Mouse (Mus musculus) liver, embryonic 14.5 days (tissue): ENCODE results near the gene Chp2. TPM values are rescaled to one million over a fixed set of nuclear protein-coding genes. Genes with fewer than 3 reads are reported as not detected.

Experiments used
- ATAC-seq: fragments of 200-750 bp; cut with Nextera tagmentation; 2 replicates; pipeline ENCODE4 v1.8.0; 2017; ENCODE audit warnings: moderate number of reproducible peaks, mild to moderate bottlenecking, moderate library complexity; ENCODE audit not compliant: insufficient read depth
- DNase-seq, 3 experiments: peaks; one replicate each; pipeline ENCODE4 v3.0.0-alpha.2; 2012 to 2013; ENCODE audit warnings: low read depth in 3 of 3, low spot score in 3 of 3
- H3K27ac ChIP-seq: fragments of 300-500 bp; sonication (generic); 2 replicates; pipeline ENCODE4 v1.5.1; 2014; ENCODE audit warnings: moderate library complexity, mild to moderate bottlenecking, control low read depth, inconsistent platforms
- H3K27me3 ChIP-seq: fragments of 300-500 bp; sonication (generic); 2 replicates; pipeline ENCODE4 v1.6.1; 2014; ENCODE audit warnings: mild to moderate bottlenecking, low read length, moderate library complexity; ENCODE audit not compliant: control insufficient read depth, insufficient read depth
- H3K36me3 ChIP-seq: fragments of 300-500 bp; sonication (generic); replicated peaks from 2 replicates; pipeline ENCODE4 v1.6.1; 2014; ENCODE audit warnings: low read depth; ENCODE audit not compliant: control insufficient read depth, insufficient read depth
- H3K4me1 ChIP-seq, 2 experiments: fragments of 200-500 bp in 1 of 2; fragments of 300-500 bp in 1 of 2; sonication (generic) in 1 of 2; replicated peaks; 2 replicates each; pipeline ENCODE4 v1.6.1; 2012 to 2014; ENCODE audit warnings: antibody characterized with exemption in 1 of 2, inconsistent platforms in 1 of 2, low read length in 1 of 2; ENCODE audit not compliant: control insufficient read depth in 2 of 2, insufficient read depth in 2 of 2
- H3K4me2 ChIP-seq: fragments of 300-500 bp; sonication (generic); 2 replicates; pipeline ENCODE4 v1.6.1; 2014; ENCODE audit warnings: low read depth, mild to moderate bottlenecking, control low read depth, moderate library complexity
- H3K4me3 ChIP-seq, 2 experiments: fragments of 200-500 bp in 1 of 2; fragments of 300-500 bp in 1 of 2; sonication (generic) in 1 of 2; 2 replicates each; pipeline ENCODE4 v1.5.1; 2012 to 2014; ENCODE audit warnings: low read depth in 2 of 2, low read length in 2 of 2, mild to moderate bottlenecking in 2 of 2, control low read depth in 1 of 2, inconsistent platforms in 1 of 2, moderate library complexity in 1 of 2; ENCODE audit not compliant: insufficient read depth in 1 of 2
- H3K9ac ChIP-seq: fragments of 300-500 bp; sonication (generic); replicated peaks from 2 replicates; pipeline ENCODE4 v1.6.1; 2014; ENCODE audit warnings: mild to moderate bottlenecking, control low read depth, moderate library complexity
- H3K9me3 ChIP-seq: fragments of 300-500 bp; sonication (generic); 2 replicates; pipeline ENCODE4 v1.6.1; 2016; ENCODE audit warnings: low read length, mixed read lengths; ENCODE audit not compliant: control insufficient read depth
- CTCF ChIP-seq: IDR thresholded peaks from 2 replicates; pipeline ENCODE4 v1.5.1; 2016; ENCODE audit warnings: antibody characterized with exemption, low read depth, control low read depth
- EP300 ChIP-seq: IDR thresholded peaks from 2 replicates; pipeline ENCODE4 v1.6.1; 2016; ENCODE audit warnings: antibody characterized with exemption, low read depth
- WGBS: fragments of 180-500 bp; shearing (Covaris S2); extraction: QIAGEN DNeasy Blood & Tissue Kit; methylation state at CpG from one replicate; pipeline ENCODE4 v1.1.7; 2014; ENCODE audit not compliant: insufficient replicate concordance; 5-methylcytosine and 5-hydroxymethylcytosine counted together
- polyA plus RNA-seq, 2 experiments: library from polyadenylated mRNA; depleted of rRNA in 1 of 2; stranded (reverse) in 1 of 2; unstranded in 1 of 2; fragments of >200 nt; fragmentation: Nextera tagmentation in 1 of 2; extraction: Ambion mirVana in 1 of 2; gene quantifications; 2 replicates each; pipeline versions ENCODE4 v1.2.1 to v1.2.3; 2012 to 2014

Gene Chp2
- polyA plus RNA-seq, 2 experiments, result 0.50 to 1.4 TPM

DNA sequence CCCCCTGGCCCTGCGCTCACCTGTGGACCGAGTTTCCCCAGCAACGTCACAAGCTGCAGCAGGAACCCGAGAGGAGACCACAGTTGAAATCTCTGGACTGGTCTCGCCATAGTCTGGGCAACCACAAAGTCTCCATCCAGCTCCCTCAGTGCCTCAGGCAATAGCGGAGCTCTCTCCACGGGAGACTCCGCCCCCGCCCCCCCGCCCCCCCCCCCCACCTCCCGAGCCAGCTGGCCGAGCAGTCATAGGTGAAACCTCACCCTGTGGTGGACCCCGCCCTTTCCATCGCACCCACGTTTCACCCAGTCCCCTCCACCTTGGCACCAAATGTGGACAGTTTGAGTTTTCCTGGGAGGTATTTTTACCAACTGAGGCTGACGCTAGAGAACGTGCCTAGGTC, 33.3 kb upstream of the Chp2 start, which contains the start of gene Ern2:
Ern2 (minus strand) TSS at position 165 of the 400 bp plus-strand sequence.
- H3K9ac ChIP-seq, result no peak within 1 kb of the TSS
- H3K4me3 ChIP-seq, result no peak within 1 kb of the TSS
- no peak for ATAC-seq
- H3K27me3 ChIP-seq, result no peaks in the 10 kb centered on the region
- TF ChIP-seq EP300 (no peak), CTCF (no peak)
- no peaks in the 10 kb centered on the region for H3K36me3 ChIP-seq
- H3K27ac ChIP-seq, result no peak within 1 kb of the TSS
- H3K4me1 ChIP-seq, result no peaks in the 10 kb centered on the region
- WGBS, result 13% methylated on average over 17 of the region's 17 CpGs
- no peak for DNase-seq
- no peak within 1 kb of the TSS for H3K4me2 ChIP-seq
- no peaks in the 10 kb centered on the region for H3K9me3 ChIP-seq

DNA sequence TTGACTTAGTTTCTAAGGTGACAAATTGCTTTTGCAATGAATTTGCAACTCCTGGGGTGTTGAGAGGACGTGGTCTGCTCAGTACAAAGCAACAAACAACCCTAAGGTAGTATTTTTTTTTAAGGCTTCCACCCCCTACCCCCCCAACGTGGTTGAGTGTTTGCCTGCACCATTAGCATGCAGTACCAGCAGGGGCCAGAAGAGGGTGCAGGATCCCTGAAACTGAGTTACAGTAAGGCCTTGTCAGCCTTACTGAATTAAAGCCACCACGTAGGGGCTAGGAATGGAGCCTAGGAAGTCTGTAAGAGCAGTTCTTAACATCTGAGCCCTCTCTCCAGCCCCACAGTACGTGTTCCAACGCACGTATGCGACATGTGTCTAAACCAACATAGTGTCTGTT, 29.8 kb upstream of the Chp2 start:
- no peak overlapping the region for H3K4me2 ChIP-seq
- ATAC-seq (no peak), DNase-seq (peak; percentile 15 to 41 (median 17))
- WGBS, result 18% methylated on average over 7 of the region's 7 CpGs
- no peaks in the 10 kb centered on the region for H3K9me3 ChIP-seq
- no peaks in the 10 kb centered on the region for H3K36me3 ChIP-seq
- no peak overlapping the region for H3K27ac ChIP-seq
- no peak overlapping the region for H3K9ac ChIP-seq
- no peaks in the 10 kb centered on the region for H3K27me3 ChIP-seq
- no peak overlapping the region for H3K4me3 ChIP-seq
- TF ChIP-seq CTCF, result peak; percentile 88
- no peak for TF ChIP-seq EP300
- no peaks in the 10 kb centered on the region for H3K4me1 ChIP-seq

DNA sequence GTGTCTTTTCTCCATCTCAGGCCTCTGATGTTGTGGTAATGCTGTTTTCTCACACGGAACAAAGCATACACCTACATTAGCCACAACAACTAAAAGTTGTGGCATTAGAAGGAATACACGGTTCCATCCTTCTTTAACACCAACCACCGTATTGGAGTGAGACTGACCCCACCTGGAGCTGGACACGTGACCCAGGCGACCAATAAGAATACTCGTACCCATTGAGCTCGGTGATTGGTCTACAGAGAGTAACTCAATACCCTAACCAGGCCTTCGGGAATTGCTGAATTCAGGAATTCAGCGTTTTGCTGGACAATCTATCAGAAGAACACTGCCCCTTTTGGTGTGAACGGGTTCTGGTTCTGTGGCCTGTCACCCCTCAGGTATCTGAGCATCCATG, 28.2 kb upstream of the Chp2 start:
- no peak overlapping the region for H3K9ac ChIP-seq
- no peaks in the 10 kb centered on the region for H3K9me3 ChIP-seq
- H3K4me3 ChIP-seq, result no peak overlapping the region
- no peaks in the 10 kb centered on the region for H3K4me1 ChIP-seq
- ATAC-seq (no peak), DNase-seq (no peak)
- no peaks in the 10 kb centered on the region for H3K27me3 ChIP-seq
- no peaks in the 10 kb centered on the region for H3K36me3 ChIP-seq
- H3K27ac ChIP-seq, result no peak overlapping the region
- no peak overlapping the region for H3K4me2 ChIP-seq
- TF ChIP-seq EP300 (no peak), CTCF (no peak)
- 57% methylated on average over 10 of the region's 10 CpGs for WGBS

DNA sequence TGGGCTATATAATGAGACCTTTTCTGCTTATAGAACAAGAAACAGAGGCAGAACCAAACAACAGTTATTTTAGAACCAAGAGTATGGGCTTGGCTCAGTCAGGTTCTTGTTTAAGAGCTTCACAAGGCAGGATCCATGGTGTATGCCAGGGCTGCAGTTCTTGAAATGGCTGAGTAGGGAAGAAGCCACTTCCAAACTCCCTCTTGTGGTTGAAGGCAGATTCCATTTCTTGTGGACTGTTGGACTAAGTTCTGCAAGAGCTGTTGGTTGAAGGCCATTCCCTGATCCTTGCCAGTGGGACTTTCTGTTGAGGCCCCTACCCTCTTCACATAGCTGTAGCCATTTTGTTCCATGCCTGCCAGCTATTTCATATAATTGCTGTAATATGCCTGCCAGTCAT, 25.4 kb upstream of the Chp2 start:
- ATAC-seq, result no peak
- TF ChIP-seq CTCF, result 0 out of 2 replicates have a peak, but pooled peaks have one; percentile 8
- no peak for TF ChIP-seq EP300
- no peak overlapping the region for H3K4me3 ChIP-seq
- H3K4me2 ChIP-seq, result no peak overlapping the region
- H3K36me3 ChIP-seq, result no peaks in the 10 kb centered on the region
- H3K9me3 ChIP-seq, result no peaks in the 10 kb centered on the region
- no peak overlapping the region for H3K9ac ChIP-seq
- no peak overlapping the region for H3K27ac ChIP-seq
- H3K4me1 ChIP-seq, result no peaks in the 10 kb centered on the region
- H3K27me3 ChIP-seq, result no peaks in the 10 kb centered on the region
- no peak for DNase-seq

DNA sequence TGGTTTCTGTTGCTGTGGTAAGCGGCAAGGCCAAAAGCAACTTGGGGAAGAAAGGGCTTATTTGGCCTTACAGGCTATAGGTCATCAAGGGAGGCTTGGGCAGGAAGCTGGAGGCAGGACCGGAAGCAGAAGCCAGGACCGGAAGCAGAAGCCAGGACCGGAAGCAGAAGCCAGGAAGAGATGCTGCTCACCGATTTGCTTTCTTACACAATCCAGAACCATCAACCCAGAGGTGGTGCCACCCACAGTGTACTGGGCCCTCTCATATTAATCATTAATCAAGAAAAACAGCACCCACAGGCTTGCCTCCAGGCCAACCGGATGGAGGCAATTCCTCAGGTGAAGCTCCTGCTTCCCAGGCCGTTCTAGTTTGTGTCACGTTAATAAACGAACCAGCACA, 22.5 kb upstream of the Chp2 start:
- WGBS, result 54% methylated on average over 9 of the region's 9 CpGs
- Histone ChIP-seq H3K4me3 (no peak overlapping the region), H3K27ac (no peak overlapping the region), H3K36me3 (no peaks in the 10 kb centered on the region), H3K4me2 (no peak overlapping the region), H3K27me3 (no peaks in the 10 kb centered on the region), H3K4me1 (no peaks in the 10 kb centered on the region), H3K9ac (no peak overlapping the region), H3K9me3 (no peaks in the 10 kb centered on the region)
- ATAC-seq, result peak; percentile 28; the same call in 1 of the 2 replicates
- DNase-seq, result no peak
- TF ChIP-seq CTCF (no peak), EP300 (no peak)
